Mouse (Mus musculus) layer of hippocampus, postnatal 10 days (tissue): ENCODE data around the gene Npsr1. TPM values are rescaled to one million over a fixed set of nuclear protein-coding genes. Genes with fewer than 3 reads are reported as not detected.

Experiments used
- DNase-seq, 2 experiments: peaks; one replicate each; pipeline ENCODE4 v3.0.0; 2021; ENCODE audit warnings: low spot score in 2 of 2
- total RNA-seq, 2 experiments: library from RNA; stranded (reverse); gene quantifications; 2 replicates each; pipeline ENCODE4 v1.2.3; 2021

Npsr1 gene
- total RNA-seq, 2 experiments from 2014 or later, result 1.6 to 1.8 TPM

DNA sequence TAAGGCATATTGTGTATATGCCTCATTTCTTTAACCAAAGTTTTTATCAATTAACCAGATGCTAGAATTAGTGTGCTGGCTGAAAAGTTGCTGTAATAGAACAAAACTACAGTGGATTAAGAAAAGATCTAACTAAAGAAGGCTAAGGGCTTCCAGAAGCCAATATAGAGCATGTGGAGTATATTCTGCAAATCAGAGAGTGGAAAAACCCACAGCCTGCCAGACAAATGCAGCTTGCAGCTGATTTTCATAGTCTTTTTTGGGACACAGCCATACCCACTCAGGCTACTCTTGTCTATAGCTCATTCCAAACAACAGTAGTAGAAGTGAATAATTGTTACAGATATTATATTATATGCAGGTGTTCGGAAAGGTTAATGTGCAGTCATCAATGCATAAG, 138.7 kb downstream of the Npsr1 start:
- DNase-seq, result no peak

DNA sequence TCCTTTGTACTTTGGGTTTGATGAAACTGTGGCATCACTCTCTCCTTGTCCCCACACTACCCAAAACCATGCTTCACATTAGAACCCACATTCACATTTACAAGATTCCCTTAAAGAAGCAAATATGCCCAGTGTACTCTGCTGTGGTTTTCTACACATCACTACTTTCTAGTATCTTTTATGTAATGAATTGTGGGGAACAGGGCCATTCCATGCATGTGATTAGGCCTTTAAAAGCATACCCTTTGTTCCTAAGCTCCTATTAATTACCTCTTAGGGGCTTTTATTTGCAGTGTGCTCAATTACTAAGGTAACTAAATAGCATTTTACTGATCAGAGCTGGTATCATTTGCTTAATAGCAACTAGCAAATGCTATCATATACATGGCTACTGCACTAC, 149.8 kb downstream of the Npsr1 start:
- DNase-seq, result no peak

DNA sequence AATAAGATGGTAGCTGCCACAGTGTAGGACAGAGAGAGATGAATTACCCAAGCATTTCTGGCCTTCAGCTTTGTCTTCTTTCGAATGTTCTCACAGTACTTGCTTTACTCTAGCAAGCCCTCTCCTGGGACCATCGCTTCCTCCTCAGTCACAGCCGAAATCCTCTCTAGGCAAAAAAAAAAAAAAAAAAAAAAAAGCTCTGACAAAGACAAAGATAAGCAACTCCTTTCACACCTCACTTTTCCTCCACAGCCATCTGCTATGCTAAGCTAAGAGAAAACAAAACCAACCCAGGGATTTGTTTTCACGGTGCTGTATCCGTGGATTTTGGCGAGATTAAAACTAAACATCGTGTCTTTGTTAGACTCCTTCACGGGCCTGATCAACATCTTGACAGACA, 156.4 kb downstream of the Npsr1 start:
- DNase-seq, result no peak

DNA sequence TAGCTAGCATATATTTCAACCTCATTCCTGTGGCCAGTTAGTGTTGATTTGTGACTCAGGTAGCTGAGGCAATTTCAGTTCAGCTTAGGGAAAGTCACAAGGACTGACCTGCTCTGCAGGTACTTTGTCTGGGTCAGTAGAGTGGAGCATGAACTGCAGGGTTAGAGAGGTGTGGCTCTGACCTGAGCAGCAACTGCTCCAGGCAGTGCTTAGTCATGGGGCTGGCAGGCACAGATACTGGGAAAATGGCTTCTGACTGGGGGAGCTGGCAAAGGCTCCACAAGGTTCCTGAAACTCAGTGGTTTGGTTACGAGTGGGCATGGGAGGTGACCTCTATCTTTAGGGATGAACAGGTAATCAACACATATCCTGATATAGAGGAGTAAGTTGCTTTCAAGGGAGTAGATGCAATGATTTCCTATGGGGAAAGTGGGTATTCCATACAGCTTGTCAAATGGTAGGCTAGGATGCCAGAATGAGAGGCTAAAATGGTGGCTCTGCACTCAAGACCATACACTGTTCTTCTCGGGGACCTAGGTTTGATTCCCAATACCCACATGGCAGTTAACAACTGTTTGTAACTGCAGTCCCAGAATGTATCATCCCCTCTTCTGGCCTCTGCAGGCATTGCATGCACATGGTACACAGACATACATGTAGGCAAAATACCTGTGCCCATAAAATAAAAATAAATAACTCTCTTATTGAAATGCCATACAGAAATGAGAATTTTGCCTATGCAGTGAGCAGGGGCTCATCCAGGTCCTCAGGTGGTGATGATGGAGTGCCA, 182.9 kb downstream of the Npsr1 start:
- no peak for DNase-seq

GRCm38 (mm10) chr9:24282617-24283016, 184.8 kb downstream of the Npsr1 start:
- no peak for DNase-seq

- DNase-seq, result peak in 1 of 2 experiments; percentile 10
Measured at GRCm38 (mm10) chr9:24283071-24283470, 185.3 kb downstream of the Npsr1 start.

GRCm38 (mm10) chr9:24283536-24283935, 185.7 kb downstream of the Npsr1 start:
- DNase-seq, result no peak

- DNase-seq, result no peak
Measured at GRCm38 (mm10) chr9:24284239-24285084, 186.7 kb downstream of the Npsr1 start.

GRCm38 (mm10) chr9:24285419-24285818, 187.6 kb downstream of the Npsr1 start:
- no peak for DNase-seq

GRCm38 (mm10) chr9:24291385-24291784, 193.6 kb downstream of the Npsr1 start:
- no peak for DNase-seq

DNA sequence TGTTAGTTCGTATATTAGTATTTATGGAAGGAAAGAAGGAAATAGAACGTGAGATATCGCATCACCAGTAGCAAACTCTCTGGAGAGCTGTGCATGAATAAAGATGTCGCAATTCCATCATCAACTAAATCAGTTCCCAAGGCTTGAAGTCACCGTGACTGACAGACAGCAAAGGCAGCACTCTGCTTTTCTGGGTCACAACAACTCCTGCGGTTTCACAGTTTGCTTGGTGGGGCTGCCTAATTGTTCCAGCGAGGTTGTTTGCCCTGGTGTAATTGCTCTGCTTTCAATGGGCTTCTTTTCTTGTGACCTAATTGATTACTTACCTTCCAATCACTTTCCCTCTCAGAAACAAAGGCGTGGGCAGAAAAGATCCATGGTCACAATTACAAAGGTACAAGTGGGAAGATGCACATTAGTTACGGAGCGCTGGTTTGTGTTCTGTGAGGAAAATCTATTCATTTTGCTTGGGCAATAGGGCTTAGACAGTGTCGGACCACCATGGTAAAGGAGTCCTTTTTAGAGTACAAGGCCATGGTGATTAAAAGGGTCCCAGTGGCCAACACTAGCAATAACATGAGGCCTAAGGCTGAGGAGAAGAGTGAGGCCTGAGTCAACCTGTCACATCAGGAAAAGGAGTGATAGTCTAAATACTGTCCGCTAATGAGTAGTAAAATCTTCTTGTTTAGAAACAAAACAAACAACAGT, 195.6 kb downstream of the Npsr1 start:
- DNase-seq, result no peak

- no peak for DNase-seq
Measured at GRCm38 (mm10) chr9:24302906-24303305, 205.1 kb downstream of the Npsr1 start.

- no peak for DNase-seq
Measured at GRCm38 (mm10) chr9:24306990-24307389, 209.2 kb downstream of the Npsr1 start.

DNA sequence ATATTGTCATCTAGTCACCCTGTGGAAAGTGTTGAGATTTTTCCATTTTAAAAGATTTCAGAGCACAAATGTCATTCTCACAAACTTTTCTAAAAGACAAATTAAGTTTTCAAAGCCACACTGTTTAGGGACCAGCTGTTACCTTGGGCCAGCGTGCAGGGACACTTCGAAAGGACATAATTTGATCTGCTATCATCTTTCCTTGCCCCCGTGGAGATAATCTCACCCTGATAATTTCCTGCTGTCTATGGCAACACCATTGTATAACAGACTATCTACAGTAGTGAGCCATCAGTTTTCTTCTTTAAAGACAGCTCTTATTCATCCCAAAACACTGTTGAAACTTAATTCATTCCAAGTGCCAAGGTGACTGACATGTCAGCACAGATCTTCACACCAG, 209.6 kb downstream of the Npsr1 start:
- DNase-seq, result no peak

GRCm38 (mm10) chr9:24315835-24316234, 218.0 kb downstream of the Npsr1 start:
- DNase-seq, result no peak

GRCm38 (mm10) chr9:24331661-24332060, 233.9 kb downstream of the Npsr1 start:
- no peak for DNase-seq

- DNase-seq, result no peak
Measured at GRCm38 (mm10) chr9:24341321-24341720, 243.5 kb downstream of the Npsr1 start.

DNA sequence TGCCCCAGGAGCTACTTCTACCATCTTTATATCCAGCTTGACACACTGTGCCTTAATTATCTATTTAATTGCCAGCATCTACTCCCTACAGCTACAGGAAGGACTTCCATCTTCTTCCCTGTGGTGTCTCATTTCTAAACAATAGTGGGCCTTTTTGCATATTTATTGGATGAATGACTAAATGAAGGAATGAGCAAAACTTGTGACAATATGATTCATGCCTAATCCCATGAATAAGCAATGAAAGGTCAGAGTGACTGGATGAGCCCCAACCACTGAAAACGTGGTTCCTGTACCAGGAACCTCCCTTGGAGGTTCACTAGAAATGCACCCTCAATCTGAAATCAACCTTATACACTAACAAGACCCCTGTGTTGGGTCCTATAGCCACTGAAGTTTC, 249.2 kb downstream of the Npsr1 start:
- no peak for DNase-seq

- DNase-seq, result no peak
Measured at GRCm38 (mm10) chr9:24349510-24349909, 251.7 kb downstream of the Npsr1 start.

- DNase-seq, result no peak
Measured at GRCm38 (mm10) chr9:24351402-24351801, 253.6 kb downstream of the Npsr1 start.
